Mouse (Mus musculus): ENCODE measurements around the gene Stk32c.

Stk32c gene

DNA sequence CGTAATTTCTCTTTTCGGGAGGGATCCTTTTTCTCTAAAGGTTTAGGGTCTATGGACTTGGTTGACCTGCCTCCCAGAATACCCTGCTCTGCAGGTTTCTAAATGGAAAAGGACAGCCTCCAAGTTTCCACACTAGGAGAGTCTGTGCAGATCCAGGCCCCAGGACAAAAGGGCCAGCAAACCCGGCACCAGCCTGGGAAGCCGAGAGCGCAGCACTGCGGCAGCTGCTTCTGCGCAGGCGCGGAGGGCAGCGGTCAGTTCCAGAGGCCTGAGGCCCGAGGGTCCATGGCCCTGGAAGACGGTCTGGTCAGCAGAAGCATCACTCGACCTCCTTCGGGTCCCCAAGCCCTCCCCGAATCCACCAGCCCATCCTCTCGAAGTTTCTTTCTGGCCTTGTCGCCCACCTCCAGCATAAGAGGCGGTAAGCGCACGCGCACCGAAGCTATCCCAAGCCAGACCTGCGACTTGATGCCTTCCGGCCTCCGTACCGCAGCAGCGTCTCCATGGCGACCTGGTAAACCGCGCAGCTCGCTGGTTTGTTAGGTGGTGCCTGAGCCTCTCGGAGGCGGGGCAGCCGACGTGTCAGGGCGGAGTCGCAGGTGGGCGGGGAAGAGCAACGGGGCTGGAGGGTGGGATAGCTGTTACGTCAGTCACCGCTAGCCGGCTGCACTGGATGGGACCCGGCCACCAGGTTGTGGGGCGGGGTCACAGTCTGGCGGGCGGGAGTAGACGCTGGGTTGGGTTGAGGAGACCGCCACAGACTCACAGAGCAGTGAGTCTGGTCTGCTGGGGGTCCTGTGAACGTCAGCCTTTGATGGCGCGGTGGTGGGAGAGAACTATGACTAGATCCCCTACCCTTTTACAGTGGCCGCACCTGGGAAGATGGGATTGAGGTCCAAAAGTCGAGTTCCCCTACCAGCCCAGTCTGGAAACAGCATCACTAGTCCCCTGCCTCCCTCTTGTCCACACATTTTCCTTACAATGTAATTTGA, at the start of gene Stk32c, which contains the start of gene Lrrc27:
TSS of gene Stk32c (minus strand) at position 554 of the 992 bp plus-strand sequence.
TSS of gene Lrrc27 (plus strand) at position 235 of the 992 bp plus-strand sequence.
- no peak for TF ChIP-seq GATA4 (IDR thresholded peaks at IDR 0.05; ENCODE audit: insufficient replicate concordance, low read length)

DNA sequence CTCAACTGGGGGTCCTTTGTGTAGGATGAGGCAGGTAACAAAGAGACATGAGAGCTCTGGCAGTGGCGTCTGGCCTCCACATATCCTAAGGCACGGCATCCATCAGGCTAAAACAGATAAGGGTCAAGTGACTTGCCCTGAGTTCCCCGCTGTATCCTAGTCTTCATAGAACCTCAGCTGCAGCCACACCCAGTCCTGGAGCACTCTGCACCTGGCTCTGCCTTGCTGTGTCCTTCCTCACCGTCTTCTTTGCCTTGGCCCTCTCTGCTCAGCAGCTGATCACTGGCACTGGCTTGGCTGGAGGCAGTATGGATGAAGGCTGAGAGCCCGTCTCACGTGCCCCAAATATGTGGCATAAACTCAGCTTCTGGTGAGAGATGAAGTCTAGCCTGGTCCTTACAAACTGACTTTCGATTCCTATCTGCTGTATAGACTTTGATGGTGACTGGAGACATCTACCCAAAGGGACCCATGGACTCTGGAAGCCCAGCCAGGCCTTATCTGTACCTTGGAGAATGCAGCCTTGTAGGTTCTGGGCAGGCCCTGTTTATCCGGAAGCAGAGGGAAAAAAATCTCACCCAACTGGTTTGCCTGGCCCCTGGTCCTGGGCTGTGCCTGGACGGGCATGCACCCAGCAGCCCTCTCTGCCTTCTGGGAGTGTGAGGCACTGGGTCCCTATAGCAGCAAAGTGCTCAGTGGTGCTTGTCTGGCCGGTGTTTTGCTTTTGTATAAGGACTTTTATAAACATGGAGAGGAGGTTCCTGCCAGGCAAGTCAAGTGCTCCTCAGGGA, 44.8 kb upstream of the Stk32c start:
- no peak for TF ChIP-seq GATA4 (IDR thresholded peaks at IDR 0.05; ENCODE audit: insufficient replicate concordance, low read length)

- TF ChIP-seq GATA4 (IDR thresholded peaks at IDR 0.05; ENCODE audit: insufficient replicate concordance, low read length) = no peak
Observed at GRCm38 (mm10) chr7:139254626-139255025, 41.5 kb upstream of the Stk32c start.

GRCm38 (mm10) chr7:139253462-139253861, 40.4 kb upstream of the Stk32c start:
- TF ChIP-seq GATA4 (IDR thresholded peaks at IDR 0.05; ENCODE audit: insufficient replicate concordance, low read length) = no peak

DNA sequence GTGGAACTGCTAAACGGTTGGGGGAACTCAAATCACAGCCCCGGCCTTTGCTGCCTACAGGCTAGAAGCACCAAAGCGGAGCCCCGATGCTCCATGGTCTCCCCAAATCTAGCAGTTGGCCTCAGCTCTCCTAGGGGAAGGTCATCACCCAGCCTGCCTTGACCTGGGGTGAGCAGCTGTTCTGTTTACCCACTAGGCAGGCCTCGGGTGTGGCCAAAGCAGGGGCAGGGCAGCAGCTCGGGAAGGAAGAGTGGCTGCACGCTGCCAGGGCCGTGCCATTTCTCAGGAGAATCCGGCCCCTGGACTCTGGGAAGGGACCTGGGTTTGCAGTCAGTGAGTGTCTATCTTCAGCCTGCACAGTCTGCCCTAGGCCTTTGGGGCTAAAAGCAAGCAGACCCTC, 39.9 kb upstream of the Stk32c start:
- TF ChIP-seq GATA4 (IDR thresholded peaks at IDR 0.05; ENCODE audit: insufficient replicate concordance, low read length) = no peak

DNA sequence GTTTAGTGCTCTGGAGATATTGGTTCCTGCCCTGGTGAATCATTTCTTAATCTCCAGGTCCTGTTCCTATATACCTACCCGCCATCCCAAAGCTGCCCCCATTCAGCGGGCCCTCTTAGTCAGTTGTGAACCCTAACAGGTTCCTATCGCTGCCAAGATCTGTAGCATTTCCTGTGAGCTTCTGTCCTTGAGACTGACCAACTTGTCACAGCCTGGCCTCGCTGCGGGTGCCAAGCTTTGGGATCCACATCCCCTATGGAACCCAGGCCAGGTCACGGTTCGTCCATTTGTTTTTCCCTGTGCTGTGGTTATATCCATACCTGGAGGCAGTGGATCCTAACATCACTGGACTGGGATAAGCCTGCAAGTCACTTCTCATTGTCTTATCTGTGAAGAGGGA, 39.5 kb upstream of the Stk32c start:
- TF ChIP-seq GATA4 (IDR thresholded peaks at IDR 0.05; ENCODE audit: insufficient replicate concordance, low read length) = no peak

- TF ChIP-seq GATA4 (IDR thresholded peaks at IDR 0.05; ENCODE audit: insufficient replicate concordance, low read length) = no peak
Observed at GRCm38 (mm10) chr7:139251881-139252301, 38.8 kb upstream of the Stk32c start.

DNA sequence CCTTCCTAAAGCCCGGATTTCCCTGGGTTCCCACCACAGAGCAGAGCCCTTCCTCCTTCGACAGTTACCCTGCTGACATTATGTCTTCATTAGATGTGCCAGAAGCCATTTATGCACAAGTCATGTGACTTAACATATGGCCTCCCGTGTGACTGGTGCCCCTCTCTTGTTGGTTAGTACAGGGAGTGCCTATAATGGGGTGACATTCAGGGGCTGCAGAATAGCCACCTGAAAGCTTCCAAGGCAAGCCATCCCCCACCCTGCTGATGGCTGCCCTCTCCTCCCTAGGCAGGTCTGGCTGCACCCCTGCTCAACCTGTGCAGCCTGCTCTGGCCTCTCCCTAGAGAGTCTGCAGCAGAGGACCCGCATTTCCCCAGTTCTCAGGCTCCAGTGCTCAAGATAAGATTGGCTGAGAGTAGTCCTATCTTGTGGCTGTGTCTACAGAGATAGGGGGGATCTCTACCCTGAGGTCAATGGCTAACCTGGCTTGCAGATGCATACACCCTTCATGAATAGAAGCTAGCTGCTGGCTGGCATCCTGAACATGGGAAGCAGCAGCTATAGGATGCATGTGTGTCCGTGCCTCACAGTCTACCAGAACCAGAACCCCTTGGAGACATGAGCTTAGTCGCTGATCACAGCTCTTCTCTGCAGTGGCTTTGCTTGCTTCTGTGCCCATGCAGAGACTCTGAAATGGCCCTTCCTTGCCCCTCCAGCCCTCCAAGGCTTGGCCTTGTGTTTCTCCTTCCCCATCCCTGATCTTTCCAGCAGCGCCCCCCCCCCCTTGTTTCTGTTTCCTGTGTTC, 36.5 kb upstream of the Stk32c start:
- TF ChIP-seq GATA4 (IDR thresholded peaks at IDR 0.05; ENCODE audit: insufficient replicate concordance, low read length) = no peak

GRCm38 (mm10) chr7:139248615-139249405, 35.7 kb upstream of the Stk32c start:
- TF ChIP-seq GATA4 (IDR thresholded peaks at IDR 0.05; ENCODE audit: insufficient replicate concordance, low read length) = no peak

DNA sequence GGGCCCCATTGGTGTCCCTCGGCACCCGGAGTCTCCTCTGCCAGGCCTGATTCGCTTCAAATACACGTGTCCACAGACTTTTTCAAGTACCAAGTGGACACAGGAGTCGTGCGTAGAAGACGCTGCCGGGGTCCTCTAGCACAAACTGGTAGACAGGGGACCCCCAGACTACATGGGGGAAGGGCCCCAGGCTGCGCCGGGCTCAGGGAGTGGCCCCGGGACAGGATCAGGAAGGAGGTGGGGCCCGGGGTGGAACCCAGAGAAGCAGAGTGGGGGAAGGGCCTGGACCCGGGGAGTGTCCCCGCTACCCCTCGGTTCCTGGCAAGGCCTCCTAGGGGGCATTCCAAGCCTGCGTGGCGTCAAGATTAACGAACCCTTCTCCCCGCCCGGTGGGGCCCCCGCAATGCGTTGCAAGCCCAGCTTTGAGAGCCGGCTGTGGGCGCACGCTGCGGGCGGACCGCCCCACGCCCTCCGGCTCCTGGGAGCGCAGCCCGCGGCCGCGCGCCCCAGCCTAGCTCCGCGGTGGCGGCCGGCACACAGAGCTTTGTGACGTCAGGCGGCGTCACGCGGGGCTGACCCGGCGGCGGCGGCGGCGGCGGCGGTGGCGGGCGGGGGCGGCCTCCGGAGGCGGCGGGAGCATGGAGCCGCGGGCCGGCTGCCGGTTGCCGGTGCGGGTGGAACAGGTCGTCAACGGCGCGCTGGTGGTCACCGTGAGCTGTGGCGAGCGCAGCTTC, 34.9 kb upstream of the Stk32c start, which contains the start of gene Pwwp2b:
TSS of gene Pwwp2b (plus strand) at position 602 of the 734 bp plus-strand sequence.
- no peak for TF ChIP-seq GATA4 (IDR thresholded peaks at IDR 0.05; ENCODE audit: insufficient replicate concordance, low read length)

DNA sequence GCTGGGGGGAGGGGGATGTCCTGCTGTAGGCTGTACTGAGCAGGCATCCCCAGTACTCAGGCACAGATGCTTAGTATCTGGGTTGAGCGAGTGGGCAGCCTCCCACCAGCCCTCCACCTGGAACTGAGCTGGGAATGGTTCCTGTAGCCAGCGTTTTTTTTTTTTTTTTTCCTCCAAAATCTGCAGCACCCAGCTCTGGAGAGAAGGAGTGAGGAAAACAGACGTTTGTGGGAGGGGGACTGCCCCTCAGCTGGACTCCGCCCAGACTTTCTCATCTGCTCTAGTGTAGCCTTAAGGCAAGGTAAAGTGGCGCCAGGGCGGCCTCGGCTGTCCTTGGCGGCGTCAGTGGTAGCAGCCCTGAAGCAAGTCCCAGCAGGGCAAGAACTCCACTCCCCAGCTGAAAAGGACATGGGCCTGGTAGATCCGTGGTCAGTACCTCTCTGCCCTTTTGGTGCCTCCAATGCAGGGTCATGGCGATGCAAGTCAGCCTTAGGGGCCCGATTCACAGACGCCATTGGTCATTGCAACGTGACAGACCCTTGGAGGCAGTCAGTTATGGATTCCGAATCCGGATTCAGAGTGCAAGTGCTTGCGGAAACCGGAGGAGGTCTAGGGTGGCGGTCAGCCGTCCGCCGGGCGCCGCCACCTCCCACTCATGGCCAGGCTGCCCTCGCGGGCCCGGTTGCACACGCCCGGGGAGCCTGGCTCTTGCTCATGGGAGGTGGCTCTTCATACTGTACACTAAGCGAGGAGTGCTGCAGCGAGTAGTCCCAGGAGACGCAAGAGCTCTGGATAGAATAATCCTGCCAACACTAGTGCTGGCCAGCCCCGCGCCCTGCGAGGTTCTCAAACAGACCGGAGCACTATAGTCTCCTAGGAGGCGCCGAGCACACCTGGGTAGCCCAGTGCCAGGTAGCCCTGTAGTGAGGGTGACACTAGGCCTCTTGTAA, 34.1 kb upstream of the Stk32c start:
- no peak for TF ChIP-seq GATA4 (IDR thresholded peaks at IDR 0.05; ENCODE audit: insufficient replicate concordance, low read length)

DNA sequence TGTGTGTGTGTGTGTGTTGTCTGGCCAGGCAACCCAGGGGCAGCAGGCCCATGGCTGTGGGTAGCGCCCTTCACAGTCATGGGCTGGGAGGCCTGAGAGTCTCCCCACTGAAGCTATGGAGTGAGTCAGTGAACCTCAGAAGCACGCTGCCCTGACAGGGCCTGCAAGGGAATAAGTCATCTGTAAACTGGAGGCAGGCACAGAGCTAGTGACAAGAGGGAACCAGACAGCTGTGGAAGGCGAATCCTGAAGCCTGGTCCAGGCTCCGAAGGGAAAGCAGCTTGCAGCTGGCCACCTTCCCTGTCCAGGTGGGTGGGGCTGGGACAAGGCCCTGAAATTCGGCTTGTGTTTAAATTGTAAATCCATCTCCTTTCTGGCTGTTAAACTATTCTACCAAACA, 33.0 kb upstream of the Stk32c start:
- no peak for TF ChIP-seq GATA4 (IDR thresholded peaks at IDR 0.05; ENCODE audit: insufficient replicate concordance, low read length)

Measured in liver, adult (tissue).